Mouse (Mus musculus): ENCODE results near the gene Als2. TPM values are rescaled to one million over a fixed set of nuclear protein-coding genes. Genes with fewer than 3 reads are reported as not detected.

The Als2 gene
- total RNA-seq, 2 experiments from 2014 or later = 48.9 to 50.4 TPM

- DNase-seq (ENCODE audit: low spot score in 2 of 2) = no peak
Observed at GRCm38 (mm10) chr1:59212951-59213350, 24.1 kb downstream of the Als2 start.

GRCm38 (mm10) chr1:59212076-59212779 lies 24.8 kb downstream of the Als2 start:
- no peak for DNase-seq (ENCODE audit: low spot score in 2 of 2)

GRCm38 (mm10) chr1:59211651-59212050 lies 25.4 kb downstream of the Als2 start:
- no peak for DNase-seq (ENCODE audit: low spot score in 2 of 2)

GRCm38 (mm10) chr1:59208331-59208730 lies 28.7 kb downstream of the Als2 start:
- DNase-seq (ENCODE audit: low spot score in 2 of 2) = no peak

GRCm38 (mm10) chr1:59204489-59204888 lies 32.5 kb downstream of the Als2 start:
- DNase-seq (ENCODE audit: low spot score in 2 of 2) = no peak

GRCm38 (mm10) chr1:59202367-59202766 lies 34.7 kb downstream of the Als2 start:
- no peak for DNase-seq (ENCODE audit: low spot score in 2 of 2)

GRCm38 (mm10) chr1:59201561-59201960 lies 35.5 kb downstream of the Als2 start:
- DNase-seq (ENCODE audit: low spot score in 2 of 2) = no peak

GRCm38 (mm10) chr1:59200960-59201359 lies 36.1 kb downstream of the Als2 start:
- no peak for DNase-seq (ENCODE audit: low spot score in 2 of 2)

- no peak for DNase-seq (ENCODE audit: low spot score in 2 of 2)
Observed at GRCm38 (mm10) chr1:59194979-59195378, 42.1 kb downstream of the Als2 start.

- peak; percentile 47 to 73 for DNase-seq (ENCODE audit: low spot score in 2 of 2)
Observed at GRCm38 (mm10) chr1:59187786-59188185, 49.2 kb downstream of the Als2 start.

- no peak for DNase-seq (ENCODE audit: low spot score in 2 of 2)
Observed at GRCm38 (mm10) chr1:59186317-59186716, 50.7 kb downstream of the Als2 start.

- DNase-seq (ENCODE audit: low spot score in 2 of 2) = no peak
Observed at GRCm38 (mm10) chr1:59185410-59185809, 51.6 kb downstream of the Als2 start.

GRCm38 (mm10) chr1:59183045-59183444 lies 54.0 kb downstream of the Als2 start:
- no peak for DNase-seq (ENCODE audit: low spot score in 2 of 2)

- no peak for DNase-seq (ENCODE audit: low spot score in 2 of 2)
Observed at GRCm38 (mm10) chr1:59182373-59182772, 54.7 kb downstream of the Als2 start.

- no peak for DNase-seq (ENCODE audit: low spot score in 2 of 2)
Observed at GRCm38 (mm10) chr1:59180003-59180402, 57.0 kb downstream of the Als2 start.

GRCm38 (mm10) chr1:59178401-59178800 lies 58.6 kb downstream of the Als2 start:
- DNase-seq (ENCODE audit: low spot score in 2 of 2) = no peak

GRCm38 (mm10) chr1:59174514-59175373 lies 62.3 kb downstream of the Als2 start:
- no peak for DNase-seq (ENCODE audit: low spot score in 2 of 2)

GRCm38 (mm10) chr1:59173023-59173422 lies 64.0 kb downstream of the Als2 start:
- no peak for DNase-seq (ENCODE audit: low spot score in 2 of 2)

GRCm38 (mm10) chr1:59171875-59172274 lies 65.2 kb downstream of the Als2 start:
- no peak for DNase-seq (ENCODE audit: low spot score in 2 of 2)

GRCm38 (mm10) chr1:59170290-59170689 lies 66.7 kb downstream of the Als2 start:
- no peak for DNase-seq (ENCODE audit: low spot score in 2 of 2)

GRCm38 (mm10) chr1:59169586-59169985 lies 67.4 kb downstream of the Als2 start:
- DNase-seq (ENCODE audit: low spot score in 2 of 2) = no peak

- DNase-seq (ENCODE audit: low spot score in 2 of 2) = no peak
Observed at GRCm38 (mm10) chr1:59168556-59168955, 68.5 kb downstream of the Als2 start.

Measured in layer of hippocampus, postnatal 14 days (tissue).